Mouse (Mus musculus): Measurements from ENCODE around the gene Tmbim6. TPM values are rescaled to one million over a fixed set of nuclear protein-coding genes. Genes with fewer than 3 reads are reported as not detected.
A peak's percentile ranks its signal among the peaks of the same experiment; 100 is the strongest.

The Tmbim6 gene
- polyA plus RNA-seq, 1 experiment from 2014 or later: 516 TPM

- no peaks in the 10 kb centered on the region for H3K9me3 ChIP-seq (replicated peaks)
- H3K27me3 ChIP-seq: no peaks in the 10 kb centered on the region
- H3K27ac ChIP-seq: peak overlapping the region; percentile 95
- peak overlapping the region; percentile 90 for H3K4me3 ChIP-seq (replicated peaks)
- H3K36me3 ChIP-seq: peaks cover 10% of the 10 kb centered on the region; the same call in 1 of the 2 replicates
- peaks cover 47% of the 10 kb centered on the region for H3K4me1 ChIP-seq
- peak; percentile 78 for ATAC-seq (replicated peaks; ENCODE audit: low FRiP score)
- peak overlapping the region; percentile 69 for H3K9ac ChIP-seq
- H3K4me2 ChIP-seq: peak overlapping the region; percentile 89
- WGBS: under 1% methylated on average over 41 of the region's 43 CpGs
These were observed 64.4 kb downstream of the Tmbim6 start for GRCm38 (mm10) chr15:99456963-99457605.

DNA sequence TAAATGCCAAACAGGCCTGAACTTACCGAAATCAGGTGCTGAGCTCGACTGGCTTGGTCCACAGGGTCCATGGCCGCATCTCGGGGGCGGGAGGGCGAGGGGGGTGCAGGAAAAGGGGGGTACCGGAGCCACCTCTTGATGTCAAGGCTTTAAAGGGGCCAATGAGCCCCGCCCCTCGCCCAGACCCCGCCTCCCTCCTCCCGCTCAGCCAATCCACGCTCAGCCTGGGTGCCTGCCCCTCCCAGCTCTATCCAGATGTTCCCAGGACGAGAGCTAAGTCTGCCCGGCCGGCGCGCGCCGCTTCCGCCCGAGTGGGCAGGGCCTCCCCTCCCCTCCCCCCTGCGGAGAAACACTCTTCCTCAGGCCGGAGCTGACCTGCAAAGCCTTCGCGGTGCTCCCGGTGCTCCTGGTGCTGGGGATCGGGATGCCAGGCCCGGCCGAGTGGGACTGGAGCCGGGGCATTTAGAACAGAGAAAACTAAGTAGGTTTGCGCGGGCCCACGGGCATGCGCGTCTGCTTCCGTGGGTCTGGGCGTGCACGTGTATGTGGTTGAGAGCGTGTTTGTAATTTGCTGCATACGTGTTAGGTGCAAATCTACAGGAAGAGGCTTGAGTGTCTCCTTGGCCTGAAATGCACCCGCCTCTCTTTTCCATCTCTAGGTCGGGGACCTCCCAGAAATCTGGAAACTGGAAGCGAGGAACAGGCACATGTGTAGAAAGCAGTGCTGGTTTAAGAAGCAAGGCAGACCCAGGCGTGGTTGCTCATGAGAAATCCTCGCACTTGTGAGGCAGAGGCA, 65.1 kb downstream of the Tmbim6 start, which contains the start of gene Nckap5l:
TSS of gene Nckap5l (minus strand) at position 143 of the 796 bp plus-strand sequence.
- under 1% methylated on average over 38 of the region's 45 CpGs for WGBS
- Histone ChIP-seq H3K9me3 (replicated peaks) (no peaks in the 10 kb centered on the region), H3K9ac (peak within 1 kb of the TSS; percentile 69), H3K36me3 (0 out of 2 replicates have a peak, but pooled peaks cover 2% of the 10 kb centered on the region), H3K4me1 (peaks cover 40% of the 10 kb centered on the region), H3K27me3 (no peaks in the 10 kb centered on the region), H3K4me2 (peak within 1 kb of the TSS; percentile 89), H3K27ac (peak within 1 kb of the TSS; percentile 95), H3K4me3 (replicated peaks) (peak within 1 kb of the TSS; percentile 90)
- peak; percentile 95 for ATAC-seq (replicated peaks; ENCODE audit: low FRiP score)

Other genes starting within 250 kb of the Tmbim6 start
- 0.44 and 0.51 TPM in 2 replicates for gene Kcnh3, start 168.0 kb upstream of the Tmbim6 start, polyA plus RNA-seq (2015; fragmentation: Nextera tagmentation; extraction: Ambion mirVana)
- gene Mcrs1, start 140.9 kb upstream of the Tmbim6 start, polyA plus RNA-seq (2015; fragmentation: Nextera tagmentation; extraction: Ambion mirVana): 149 and 172 TPM in 2 replicates
- gene Prpf40b, start 97.8 kb upstream of the Tmbim6 start, polyA plus RNA-seq (2015; fragmentation: Nextera tagmentation; extraction: Ambion mirVana): 56.4 and 66.5 TPM in 2 replicates
- gene Fam186b, start 97.0 kb upstream of the Tmbim6 start, polyA plus RNA-seq (2015; fragmentation: Nextera tagmentation; extraction: Ambion mirVana): 0.21 and 0.43 TPM in 2 replicates
- 31.7 and 32.4 TPM in 2 replicates for gene Fmnl3, start 22.4 kb upstream of the Tmbim6 start, polyA plus RNA-seq (2015; fragmentation: Nextera tagmentation; extraction: Ambion mirVana)
- 9.5 and 11.1 TPM in 2 replicates for gene Nckap5l, start 64.9 kb downstream of the Tmbim6 start, polyA plus RNA-seq (2015; fragmentation: Nextera tagmentation; extraction: Ambion mirVana)
- gene Bcdin3d, start 81.8 kb downstream of the Tmbim6 start, polyA plus RNA-seq (2015; fragmentation: Nextera tagmentation; extraction: Ambion mirVana): 15.6 and 17.3 TPM in 2 replicates
- gene Faim2, start 135.3 kb downstream of the Tmbim6 start, polyA plus RNA-seq (2015; fragmentation: Nextera tagmentation; extraction: Ambion mirVana): 0.30 and 1.1 TPM in 2 replicates
- 42.5 and 66.2 TPM in 2 replicates for gene Aqp2, start 186.2 kb downstream of the Tmbim6 start, polyA plus RNA-seq (2015; fragmentation: Nextera tagmentation; extraction: Ambion mirVana)
- 1.5 and 2.6 TPM in 2 replicates for gene Aqp5, start 197.9 kb downstream of the Tmbim6 start, polyA plus RNA-seq (2015; fragmentation: Nextera tagmentation; extraction: Ambion mirVana)
- 0.08 TPM in 1 of 2 replicates, not detected in the other for gene Aqp6, start 208.5 kb downstream of the Tmbim6 start, polyA plus RNA-seq (2015; fragmentation: Nextera tagmentation; extraction: Ambion mirVana)